Mouse (Mus musculus): ENCODE data around the gene Ankrd13d. TPM values are rescaled to one million over a fixed set of nuclear protein-coding genes. Genes with fewer than 3 reads are reported as not detected.
A peak's percentile ranks its signal among the peaks of the same experiment; 100 is the strongest.

The Ankrd13d gene
- total and polyA plus RNA-seq, 2 experiments from 2014 or later = 0.40 to 2.1 TPM

DNA sequence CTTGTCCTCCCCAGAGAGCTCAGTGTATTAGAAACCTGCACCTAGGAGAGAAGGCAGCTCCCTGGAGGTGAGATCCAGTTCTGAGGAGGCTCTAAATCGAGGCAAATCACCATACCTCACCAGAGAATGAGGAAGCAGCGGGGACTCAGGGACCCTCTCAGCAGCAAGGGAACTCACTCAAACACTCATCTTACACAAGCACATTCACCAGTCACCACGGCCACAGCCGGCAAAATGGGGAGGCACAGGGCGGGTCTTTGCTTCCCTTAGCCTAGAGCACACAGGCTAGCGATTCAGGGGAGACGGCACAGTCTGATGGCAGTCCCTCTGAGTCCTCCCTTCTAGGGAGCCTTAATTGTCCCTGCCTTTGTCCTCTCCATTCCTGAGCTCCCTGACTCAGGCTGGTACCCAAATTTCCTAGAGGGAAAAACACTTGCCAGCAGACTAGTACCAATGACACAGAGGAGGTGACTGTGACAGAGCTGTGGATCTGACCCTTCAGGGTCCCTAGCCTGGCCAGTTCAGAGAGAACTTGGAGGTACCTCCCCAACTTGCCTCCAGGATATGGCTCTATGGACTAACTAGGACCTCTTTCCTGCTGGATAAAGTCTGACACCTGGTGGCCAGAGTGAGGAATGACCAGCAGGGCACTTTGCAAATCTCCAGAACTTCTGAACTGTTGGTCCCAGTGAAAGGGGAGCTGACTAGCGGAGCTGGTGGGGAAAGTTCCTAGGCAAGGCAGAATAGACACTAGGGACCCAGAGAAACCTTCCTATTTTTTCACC lies 54.9 kb downstream of the Ankrd13d start:
- H3K9ac ChIP-seq (replicated peaks; ENCODE audit: low read depth, low read length) = no peak overlapping the region
- no peaks in the 10 kb centered on the region for H3K9me3 ChIP-seq (replicated peaks; ENCODE audit: control insufficient read depth, low read length)
- H3K4me3 ChIP-seq (ENCODE audit: low read depth, low read length) = no peak overlapping the region
- no peaks in the 10 kb centered on the region for H3K36me3 ChIP-seq (replicated peaks; ENCODE audit: control insufficient read depth, insufficient read depth, low read length)
- H3K27me3 ChIP-seq (ENCODE audit: control insufficient read depth, insufficient read depth, low read length) = no peaks in the 10 kb centered on the region
- H3K4me1 ChIP-seq (ENCODE audit: control insufficient read depth, insufficient read depth) = peaks cover 5% of the 10 kb centered on the region; the same call in 1 of the 2 replicates
- H3K27ac ChIP-seq (ENCODE audit: low read depth) = no peak overlapping the region
- 13% methylated on average over 8 of the region's 8 CpGs for WGBS
- TF ChIP-seq CTCF (IDR thresholded peaks at IDR 0.05; ENCODE audit: low read depth) (peak; percentile 98), EP300 (IDR thresholded peaks at IDR 0.05; ENCODE audit: low read depth) (no peak)
- peak; percentile 31 for ATAC-seq (ENCODE audit: insufficient read depth, low read depth)
- DNase-seq (ENCODE audit: low spot score) = peak; percentile 92
- no peak overlapping the region for H3K4me2 ChIP-seq (ENCODE audit: low read depth, low read length)

DNA sequence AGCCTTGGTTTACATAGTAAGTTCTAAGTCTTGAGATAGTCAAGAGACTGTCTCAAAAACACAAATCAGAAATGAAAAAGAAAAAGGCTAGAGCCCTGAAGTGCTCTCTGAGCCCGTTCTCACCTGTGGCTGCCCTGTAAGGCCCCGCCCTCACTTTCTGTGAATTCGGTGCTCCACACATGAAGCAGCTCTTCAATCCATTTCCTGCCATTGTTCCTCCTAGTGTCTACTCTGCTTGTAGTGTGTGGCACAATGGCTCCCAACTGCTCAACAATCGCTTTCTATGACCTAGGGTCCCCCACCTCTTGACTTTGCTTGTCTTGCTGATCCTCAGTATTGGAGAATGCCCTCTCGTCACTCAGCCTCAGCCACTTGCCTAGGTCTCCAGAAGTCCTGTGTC lies 55.5 kb downstream of the Ankrd13d start:
- no peak for DNase-seq (ENCODE audit: low spot score)
- TF ChIP-seq EP300 (IDR thresholded peaks at IDR 0.05; ENCODE audit: low read depth) (no peak), CTCF (IDR thresholded peaks at IDR 0.05; ENCODE audit: low read depth) (no peak)
- Histone ChIP-seq H3K4me1 (ENCODE audit: control insufficient read depth, insufficient read depth) (peaks cover 2% of the 10 kb centered on the region; the same call in 1 of the 2 replicates), H3K4me3 (ENCODE audit: low read depth, low read length) (no peak overlapping the region), H3K27ac (ENCODE audit: low read depth) (no peak overlapping the region), H3K9me3 (replicated peaks; ENCODE audit: control insufficient read depth, low read length) (no peaks in the 10 kb centered on the region), H3K36me3 (replicated peaks; ENCODE audit: control insufficient read depth, insufficient read depth, low read length) (no peaks in the 10 kb centered on the region), H3K27me3 (ENCODE audit: control insufficient read depth, insufficient read depth, low read length) (no peaks in the 10 kb centered on the region), H3K4me2 (ENCODE audit: low read depth, low read length) (no peak overlapping the region), H3K9ac (replicated peaks; ENCODE audit: low read depth, low read length) (no peak overlapping the region)
- WGBS = 59% methylated on average over 5 of the region's 5 CpGs
- no peak for ATAC-seq (ENCODE audit: insufficient read depth, low read depth)

DNA sequence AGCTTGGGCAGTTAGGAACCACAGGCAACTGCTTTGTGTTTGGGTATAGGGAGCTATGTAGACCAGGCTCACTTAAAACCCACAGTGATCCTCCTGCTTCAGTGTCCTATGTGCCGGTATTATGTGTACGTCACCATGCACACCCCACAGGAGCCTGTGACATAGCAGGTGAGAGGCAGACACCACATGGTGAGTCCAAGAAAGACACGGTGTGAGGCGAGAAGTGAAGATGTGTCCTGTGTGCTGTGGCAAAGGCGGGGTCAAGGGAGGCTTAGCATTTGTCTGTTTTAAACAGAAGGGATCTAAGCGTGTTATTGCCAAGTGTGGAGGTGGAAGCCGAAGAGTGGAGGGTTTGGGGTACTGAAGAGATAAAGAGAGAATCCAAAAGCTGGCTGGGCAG lies 56.2 kb downstream of the Ankrd13d start:
- Histone ChIP-seq H3K4me2 (ENCODE audit: low read depth, low read length) (no peak overlapping the region), H3K9ac (replicated peaks; ENCODE audit: low read depth, low read length) (no peak overlapping the region), H3K36me3 (replicated peaks; ENCODE audit: control insufficient read depth, insufficient read depth, low read length) (no peaks in the 10 kb centered on the region), H3K4me1 (ENCODE audit: control insufficient read depth, insufficient read depth) (no peaks in the 10 kb centered on the region; the same call in 1 of the 2 replicates), H3K27me3 (ENCODE audit: control insufficient read depth, insufficient read depth, low read length) (no peaks in the 10 kb centered on the region), H3K27ac (ENCODE audit: low read depth) (no peak overlapping the region), H3K4me3 (ENCODE audit: low read depth, low read length) (no peak overlapping the region), H3K9me3 (replicated peaks; ENCODE audit: control insufficient read depth, low read length) (no peaks in the 10 kb centered on the region)
- TF ChIP-seq EP300 (IDR thresholded peaks at IDR 0.05; ENCODE audit: low read depth) (no peak), CTCF (IDR thresholded peaks at IDR 0.05; ENCODE audit: low read depth) (no peak)
- ATAC-seq (ENCODE audit: insufficient read depth, low read depth) (no peak), DNase-seq (ENCODE audit: low spot score) (no peak)
- 87% methylated on average over 7 of the region's 7 CpGs for WGBS

DNA sequence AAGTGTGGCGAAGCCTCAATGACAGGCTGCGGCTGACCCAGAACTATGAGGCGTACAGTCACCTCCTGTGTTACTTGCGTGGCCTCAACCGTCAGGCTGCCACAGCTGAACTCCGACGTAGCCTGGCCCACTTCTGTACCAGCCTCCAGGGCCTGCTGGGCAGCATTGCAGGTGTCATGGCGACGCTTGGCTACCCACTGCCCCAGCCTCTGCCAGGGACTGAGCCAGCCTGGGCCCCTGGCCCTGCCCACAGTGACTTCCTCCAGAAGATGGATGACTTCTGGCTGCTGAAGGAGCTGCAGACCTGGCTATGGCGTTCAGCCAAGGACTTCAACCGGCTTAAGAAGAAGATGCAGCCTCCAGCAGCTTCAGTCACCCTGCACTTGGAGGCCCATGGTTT lies 60.8 kb downstream of the Ankrd13d start:
- no peaks in the 10 kb centered on the region for H3K27me3 ChIP-seq (ENCODE audit: control insufficient read depth, insufficient read depth, low read length)
- H3K9me3 ChIP-seq (replicated peaks; ENCODE audit: control insufficient read depth, low read length) = no peaks in the 10 kb centered on the region
- peaks cover 13% of the 10 kb centered on the region; the same call in 1 of the 2 replicates for H3K4me1 ChIP-seq (ENCODE audit: control insufficient read depth, insufficient read depth)
- H3K27ac ChIP-seq (ENCODE audit: low read depth) = no peak overlapping the region
- TF ChIP-seq CTCF (IDR thresholded peaks at IDR 0.05; ENCODE audit: low read depth) = no peak
- TF ChIP-seq EP300 (IDR thresholded peaks at IDR 0.05; ENCODE audit: low read depth) = no peak
- no peak overlapping the region for H3K4me2 ChIP-seq (ENCODE audit: low read depth, low read length)
- 67% methylated on average over 11 of the region's 11 CpGs for WGBS
- H3K4me3 ChIP-seq (ENCODE audit: low read depth, low read length) = no peak overlapping the region
- H3K36me3 ChIP-seq (replicated peaks; ENCODE audit: control insufficient read depth, insufficient read depth, low read length) = no peaks in the 10 kb centered on the region
- DNase-seq (ENCODE audit: low spot score) (no peak), ATAC-seq (ENCODE audit: insufficient read depth, low read depth) (no peak)
- no peak overlapping the region for H3K9ac ChIP-seq (replicated peaks; ENCODE audit: low read depth, low read length)

DNA sequence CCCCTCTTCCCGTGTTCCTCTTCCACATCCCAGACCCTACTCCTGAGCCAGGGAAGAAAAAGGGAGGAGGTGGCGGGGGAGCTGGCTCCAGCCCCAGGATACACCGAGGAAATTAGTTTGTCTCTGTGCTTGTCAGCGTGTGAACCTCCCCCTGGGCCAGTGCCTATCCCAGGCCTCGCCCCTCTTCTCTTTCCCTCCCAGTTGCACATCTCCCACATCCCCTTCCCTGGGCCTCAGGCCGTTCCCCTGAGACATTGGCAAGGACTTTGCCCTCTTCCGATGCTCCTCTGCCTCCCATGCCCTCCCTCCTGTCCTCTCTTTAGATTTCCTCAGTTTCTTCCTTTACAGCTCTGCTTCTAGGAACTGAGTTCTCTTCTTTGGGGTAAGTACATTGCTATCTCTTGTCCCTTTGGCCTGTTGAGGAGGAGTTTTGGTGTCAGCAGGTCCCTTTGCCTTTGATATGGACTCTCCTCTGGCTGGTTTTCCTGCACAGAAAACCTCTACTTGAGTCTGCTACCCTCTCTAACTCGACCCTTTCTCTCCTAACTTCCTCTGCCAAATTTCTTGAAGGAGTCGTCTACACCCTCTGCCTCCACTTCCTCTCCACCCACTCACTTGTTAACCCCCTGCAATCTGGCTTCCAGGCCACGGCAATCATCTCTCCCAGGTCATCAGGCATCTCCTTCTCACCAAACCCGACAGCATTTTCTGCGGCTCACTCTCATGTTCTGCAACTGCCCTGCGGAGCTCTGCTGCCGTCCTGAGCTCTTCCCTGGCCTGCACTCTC lies 61.8 kb downstream of the Ankrd13d start:
- peaks cover 14% of the 10 kb centered on the region for H3K4me1 ChIP-seq (ENCODE audit: control insufficient read depth, insufficient read depth)
- DNase-seq (ENCODE audit: low spot score) (no peak), ATAC-seq (ENCODE audit: insufficient read depth, low read depth) (0 out of 2 replicates have a peak, but pooled peaks have one; percentile 7)
- WGBS = 32% methylated on average over 13 of the region's 14 CpGs
- H3K9ac ChIP-seq (replicated peaks; ENCODE audit: low read depth, low read length) = no peak overlapping the region
- peak overlapping the region; percentile 17 for H3K4me2 ChIP-seq (ENCODE audit: low read depth, low read length)
- no peak overlapping the region for H3K27ac ChIP-seq (ENCODE audit: low read depth)
- no peaks in the 10 kb centered on the region for H3K9me3 ChIP-seq (replicated peaks; ENCODE audit: control insufficient read depth, low read length)
- no peaks in the 10 kb centered on the region for H3K36me3 ChIP-seq (replicated peaks; ENCODE audit: control insufficient read depth, insufficient read depth, low read length)
- 0 out of 2 replicates have a peak, but pooled peaks cover 8% of the 10 kb centered on the region for H3K27me3 ChIP-seq (ENCODE audit: control insufficient read depth, insufficient read depth, low read length)
- TF ChIP-seq EP300 (IDR thresholded peaks at IDR 0.05; ENCODE audit: low read depth) (no peak), CTCF (IDR thresholded peaks at IDR 0.05; ENCODE audit: low read depth) (no peak)
- no peak overlapping the region for H3K4me3 ChIP-seq (ENCODE audit: low read depth, low read length)

Data from heart, postnatal 0 days (tissue).